Mouse (Mus musculus) CH12F3 (cell line): ENCODE measurements at regions not wholly inside any gene's neighbourhood (a gene's known extent, or its start where the extent isn't known, plus 50 kb on each side); places are given as distances from the start of the nearest gene placed in this dataset.
"Not testable (repeated sequence)": the region's sequence is repeated elsewhere in the genome, so short reads cannot be mapped to it uniquely, and the experiment has no call there.

ENCODE experiments used
- in situ Hi-C: fragments of 300-500 bp; cut with MboI; formaldehyde crosslinking; loops from 2 replicates; pipeline ENCODE4 v1.14.3; 2020; ENCODE audit warnings: low sequenced_read_pairs

- in situ Hi-C loops, result no loop called here
These were observed 575.0 kb upstream of the Fam241a start for GRCm38 (mm10) chr3:128471111-128471510.

DNA sequence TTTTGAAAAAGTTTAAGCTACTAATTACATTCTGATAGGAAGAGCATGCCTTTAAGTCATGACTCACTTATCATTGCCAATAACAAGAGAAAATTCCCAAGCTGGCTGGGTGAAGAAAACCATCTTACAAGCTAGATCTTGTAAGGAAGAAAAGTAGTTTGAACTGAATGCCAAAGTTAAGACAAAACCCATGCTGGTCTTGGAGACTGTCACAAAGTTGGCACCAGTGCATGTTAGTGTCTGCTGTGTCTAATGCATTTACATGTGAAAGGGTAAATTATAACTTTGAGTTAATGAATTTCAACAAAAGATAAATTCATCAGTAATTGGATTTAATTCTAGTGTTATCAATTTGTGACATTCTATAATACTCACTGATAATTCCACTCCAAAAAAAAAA is 533.6 kb upstream of the Fam241a start:
- in situ Hi-C loops, result no loop called here

- in situ Hi-C loops, result no loop called here
These were observed 519.4 kb upstream of the Fam241a start for GRCm38 (mm10) chr3:128415568-128415967.

DNA sequence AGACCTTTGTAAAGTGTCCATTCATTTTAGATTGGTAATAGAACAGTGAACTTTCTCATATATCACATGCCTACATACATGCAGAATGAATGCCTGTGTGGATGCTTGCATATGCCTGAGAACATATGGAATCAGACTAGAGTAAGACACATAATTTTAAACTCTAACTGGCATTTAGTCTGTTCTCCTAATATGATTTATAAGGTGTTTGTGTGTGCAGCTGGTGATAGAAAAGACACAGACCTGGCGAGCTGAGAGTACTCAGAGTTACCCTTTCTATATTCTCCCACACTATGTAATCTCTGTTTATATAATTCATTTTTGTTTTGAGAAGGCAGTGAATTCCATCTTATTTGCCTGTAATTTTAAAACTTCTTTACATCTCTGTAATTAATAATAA is 517.4 kb upstream of the Fam241a start:
- in situ Hi-C loops, result no loop called here

- in situ Hi-C loops, result no loop called here
These were observed 516.0 kb upstream of the Fam241a start for GRCm38 (mm10) chr3:128412157-128412556.

- in situ Hi-C loops, result no loop called here
These were observed 498.7 kb upstream of the Fam241a start for GRCm38 (mm10) chr3:128394805-128395204.

- in situ Hi-C loops, result no loop called here
These were observed 484.5 kb upstream of the Fam241a start for GRCm38 (mm10) chr3:128380579-128380978.

- in situ Hi-C loops, result no loop called here
These were observed 473.5 kb upstream of the Fam241a start for GRCm38 (mm10) chr3:128369521-128370127.

GRCm38 (mm10) chr3:128362310-128362709 is 466.2 kb upstream of the Fam241a start:
- in situ Hi-C loops, result no loop called here

GRCm38 (mm10) chr3:128349123-128349522 is 453.0 kb upstream of the Fam241a start:
- in situ Hi-C loops, result not testable (repeated sequence)

DNA sequence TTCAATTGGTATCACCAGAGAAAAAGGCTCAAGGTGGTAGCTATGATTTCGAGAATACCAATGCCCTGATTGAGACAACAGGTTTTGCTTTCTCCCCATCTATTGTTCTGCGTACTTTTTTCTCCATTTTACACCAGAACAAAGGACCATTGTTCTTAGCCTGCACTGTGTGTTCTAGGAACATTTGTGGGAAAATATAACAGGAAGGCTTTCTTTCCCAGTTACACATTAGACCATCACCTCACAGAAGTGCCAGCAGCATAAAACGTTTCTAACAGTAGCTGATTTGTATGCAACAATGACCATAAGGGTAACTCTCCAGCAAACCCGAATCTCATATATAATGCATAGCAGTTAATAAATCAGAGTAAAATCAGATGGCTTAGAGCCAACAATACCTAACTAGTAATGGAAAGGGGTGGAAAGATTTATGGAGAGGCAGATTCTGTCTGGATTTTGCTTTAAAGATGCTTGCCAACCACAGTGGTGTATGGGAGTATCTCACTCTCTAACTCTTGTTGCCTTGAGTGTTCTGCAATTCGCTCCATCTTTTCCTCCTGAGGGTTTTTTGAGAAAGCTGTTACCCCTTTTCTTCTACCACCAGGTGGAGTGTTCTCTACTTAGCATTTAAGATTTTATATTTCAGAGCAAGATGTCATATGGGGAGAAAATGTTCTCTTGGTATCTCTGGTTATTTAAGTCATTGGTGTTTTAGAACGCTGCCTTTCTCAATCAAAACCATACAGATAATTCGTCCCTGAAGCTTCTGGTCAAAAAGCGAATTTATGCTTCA is 451.9 kb upstream of the Fam241a start:
- in situ Hi-C loops, result no loop called here

DNA sequence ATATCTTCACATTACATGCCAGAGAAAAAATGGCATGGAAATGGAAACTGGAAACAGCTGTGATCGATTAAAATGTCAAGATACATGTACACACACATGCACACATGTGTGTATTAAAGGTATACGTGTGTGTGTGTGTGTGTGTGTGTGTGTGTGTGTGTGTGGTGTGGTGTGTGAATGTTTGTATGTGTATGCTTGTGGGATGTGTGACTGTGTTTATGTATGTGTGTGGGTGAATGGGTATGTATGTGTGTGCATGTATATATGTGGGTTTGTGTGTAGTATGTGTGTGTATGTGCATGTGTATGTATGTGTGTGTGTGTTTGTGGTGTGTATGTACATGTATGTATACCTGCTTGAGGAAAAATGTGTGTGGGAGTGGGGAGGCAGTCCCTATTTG is 441.4 kb upstream of the Fam241a start:
- in situ Hi-C loops, result no loop called here

DNA sequence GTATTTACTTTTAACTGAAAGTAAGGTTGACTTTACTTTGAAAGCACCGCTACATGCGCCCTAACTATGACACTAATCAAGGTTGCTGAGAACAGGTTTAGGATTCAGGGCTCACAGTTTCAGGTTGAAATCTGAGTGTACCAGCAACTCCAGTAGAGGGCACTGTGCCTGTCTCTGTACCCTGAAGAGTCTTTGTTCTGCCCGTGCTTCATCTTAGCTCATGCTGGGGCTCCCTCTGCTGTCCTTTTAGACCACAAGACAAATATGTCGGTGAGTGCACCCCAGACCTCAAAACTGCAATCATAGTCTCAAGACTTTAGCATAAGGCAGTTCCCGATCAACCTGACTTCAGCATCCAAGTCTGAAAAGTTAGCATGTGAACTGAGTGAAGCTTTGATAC is 440.9 kb upstream of the Fam241a start:
- in situ Hi-C loops, result no loop called here

DNA sequence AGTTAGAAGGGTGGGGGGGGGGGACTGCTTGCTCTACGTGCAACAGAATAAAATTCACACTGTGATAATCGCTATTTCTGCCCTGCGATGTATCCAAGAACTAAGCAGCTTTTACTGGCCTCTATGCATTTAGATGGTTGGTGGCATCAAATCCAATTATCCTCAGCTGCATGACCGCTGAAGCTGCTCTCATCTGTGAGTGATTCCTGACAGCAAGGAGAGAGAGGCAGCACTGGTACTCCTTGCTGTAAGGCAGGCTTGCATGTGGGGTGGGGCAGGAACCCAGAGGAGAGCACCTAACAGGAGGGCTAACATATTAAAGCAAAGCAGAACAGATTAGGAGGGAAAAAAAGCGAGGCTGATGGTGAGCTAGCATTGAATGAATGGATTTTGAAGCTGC is 431.6 kb upstream of the Fam241a start:
- in situ Hi-C loops, result no loop called here

- in situ Hi-C loops, result no loop called here
These were observed 405.2 kb upstream of the Fam241a start for GRCm38 (mm10) chr3:128301312-128301711.

DNA sequence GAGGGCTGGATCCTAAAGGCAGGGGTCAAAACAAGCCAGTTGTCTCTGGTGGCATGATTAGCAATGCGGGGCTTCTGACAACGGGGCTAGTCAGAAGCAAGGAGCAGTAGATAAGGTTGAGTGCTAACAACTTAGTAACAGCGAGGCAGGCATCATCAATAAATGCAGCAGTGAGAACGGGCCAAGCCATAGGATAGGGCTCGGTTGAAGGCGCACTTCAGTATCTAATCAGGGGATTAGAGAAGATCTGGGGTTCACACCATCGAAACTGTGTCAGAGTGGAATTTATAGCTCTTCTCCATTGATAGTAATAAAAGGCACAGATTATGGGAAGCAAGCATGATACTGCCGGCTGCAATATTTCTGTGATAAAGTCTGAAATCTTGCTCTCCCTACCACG is 402.0 kb upstream of the Fam241a start:
- in situ Hi-C loops, result no loop called here

- in situ Hi-C loops, result no loop called here
These were observed 391.7 kb upstream of the Fam241a start for GRCm38 (mm10) chr3:128287846-128288245.

DNA sequence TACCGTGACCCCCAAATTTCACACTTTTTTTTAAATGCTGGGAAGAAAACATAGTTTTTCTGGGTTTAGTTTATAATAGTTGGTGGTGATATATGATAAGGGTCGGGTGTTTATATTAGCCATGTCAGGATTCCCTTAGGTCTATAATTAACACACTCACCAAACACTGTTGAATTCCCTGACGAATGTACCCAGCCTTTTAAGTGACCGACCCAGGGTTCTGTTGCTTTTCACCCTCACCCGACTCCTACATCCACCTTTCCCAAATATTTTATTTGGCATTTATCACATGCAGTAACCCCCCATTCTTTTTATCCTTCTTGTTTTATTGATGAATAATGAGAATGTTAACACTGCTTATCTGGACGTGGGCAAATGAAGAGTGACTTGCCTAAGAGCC is 389.1 kb upstream of the Fam241a start:
- in situ Hi-C loops, result no loop called here

DNA sequence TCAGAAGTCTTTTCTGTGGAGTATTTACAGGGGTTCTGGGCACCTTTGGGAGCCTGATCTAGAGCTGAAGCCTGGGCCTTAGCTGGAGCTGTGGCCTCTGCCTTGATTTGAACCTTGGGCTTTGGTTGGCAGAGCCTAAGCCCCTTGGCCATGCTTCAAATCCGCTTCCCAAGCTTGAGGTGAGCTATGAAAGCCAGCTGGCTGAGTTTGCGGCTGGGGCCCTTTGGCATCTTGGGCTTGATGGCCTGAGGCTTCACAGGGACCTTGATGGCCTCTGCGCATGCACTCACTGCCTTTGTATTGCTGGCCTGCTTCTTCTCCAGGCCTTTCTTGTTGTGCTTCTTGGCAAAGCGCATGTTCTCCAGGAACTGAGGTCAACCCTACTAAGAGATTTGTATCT is 384.5 kb upstream of the Fam241a start:
- in situ Hi-C loops, result no loop called here

DNA sequence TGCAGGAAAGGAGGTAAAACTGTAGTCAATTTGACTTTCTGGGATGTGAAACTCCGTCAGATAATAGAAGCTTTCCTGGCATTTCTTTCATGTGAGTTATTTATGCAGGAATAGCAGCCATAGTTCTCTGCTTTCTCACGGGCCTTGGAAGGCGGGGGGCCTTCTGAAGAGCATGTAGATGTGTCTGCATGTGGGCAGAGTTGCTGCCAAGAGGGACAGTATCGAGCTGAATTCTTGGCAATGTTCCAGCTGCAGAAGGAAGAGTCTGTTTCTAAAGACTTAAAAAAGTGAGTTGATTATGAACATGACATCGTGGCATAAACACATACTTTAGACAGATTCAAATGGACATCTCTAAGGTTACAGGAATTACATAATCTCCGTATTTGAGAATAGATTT is 374.5 kb upstream of the Fam241a start:
- in situ Hi-C loops, result no loop called here

DNA sequence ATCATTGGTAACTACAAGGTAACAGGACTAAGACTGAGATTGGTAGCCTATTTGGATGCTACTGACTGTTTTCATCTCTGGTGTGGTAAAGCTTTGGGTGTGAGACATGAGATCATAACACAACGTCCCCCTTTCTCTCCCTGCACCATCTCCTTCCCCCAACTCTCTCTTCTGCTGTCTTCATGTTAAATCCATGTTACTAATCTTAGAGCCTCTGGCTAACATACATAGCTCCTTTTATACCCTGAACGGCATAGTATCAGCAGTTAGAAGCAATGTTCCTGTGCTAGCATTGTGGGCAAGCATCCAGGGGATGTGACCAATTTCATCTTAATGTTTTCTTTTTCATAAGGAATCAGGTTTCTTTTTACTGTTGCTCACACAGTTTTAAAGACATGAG is 365.1 kb upstream of the Fam241a start:
- in situ Hi-C loops, result no loop called here

DNA sequence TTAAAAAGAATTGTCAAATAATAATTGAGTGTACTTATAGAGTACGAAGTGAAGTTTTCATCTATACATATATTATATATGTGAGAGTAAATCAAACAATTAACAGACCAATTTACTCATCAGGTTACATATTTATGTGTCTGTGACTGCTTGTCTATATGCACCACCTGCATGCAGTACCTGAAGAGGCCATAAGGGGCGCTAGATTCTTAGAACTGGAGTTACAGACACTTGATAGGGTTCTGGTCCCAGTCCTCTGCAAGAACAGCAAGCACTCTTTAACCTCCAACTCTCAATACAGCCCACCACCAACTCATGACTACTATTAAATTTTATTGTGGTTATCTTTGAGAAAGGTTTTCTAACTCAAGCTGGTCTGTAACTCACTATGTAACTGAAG is 351.7 kb upstream of the Fam241a start:
- in situ Hi-C loops, result no loop called here
